Mouse (Mus musculus): Measurements from ENCODE around the gene Arhgap10. TPM values are rescaled to one million over a fixed set of nuclear protein-coding genes. Genes with fewer than 3 reads are reported as not detected.

The Arhgap10 gene
- total RNA-seq, 2 experiments from 2014 or later: 40.4 to 44.0 TPM

- DNase-seq (ENCODE audit: low spot score in 2 of 2): no peak
These were observed 107.4 kb downstream of the Arhgap10 start for GRCm38 (mm10) chr8:77410394-77410793.

GRCm38 (mm10) chr8:77408527-77409215 lies 109.1 kb downstream of the Arhgap10 start:
- DNase-seq (ENCODE audit: low spot score in 2 of 2): no peak

- DNase-seq (ENCODE audit: low spot score in 2 of 2): no peak
These were observed 110.9 kb downstream of the Arhgap10 start for GRCm38 (mm10) chr8:77406846-77407245.

GRCm38 (mm10) chr8:77406444-77406843 lies 111.3 kb downstream of the Arhgap10 start:
- no peak for DNase-seq (ENCODE audit: low spot score in 2 of 2)

- no peak for DNase-seq (ENCODE audit: low spot score in 2 of 2)
These were observed 113.7 kb downstream of the Arhgap10 start for GRCm38 (mm10) chr8:77404017-77404416.

- DNase-seq (ENCODE audit: low spot score in 2 of 2): no peak
These were observed 115.8 kb downstream of the Arhgap10 start for GRCm38 (mm10) chr8:77401934-77402333.

GRCm38 (mm10) chr8:77401140-77401539 lies 116.6 kb downstream of the Arhgap10 start:
- DNase-seq (ENCODE audit: low spot score in 2 of 2): no peak

- DNase-seq (ENCODE audit: low spot score in 2 of 2): no peak
These were observed 133.7 kb downstream of the Arhgap10 start for GRCm38 (mm10) chr8:77384080-77384479.

- no peak for DNase-seq (ENCODE audit: low spot score in 2 of 2)
These were observed 134.1 kb downstream of the Arhgap10 start for GRCm38 (mm10) chr8:77383671-77384070.

- no peak for DNase-seq (ENCODE audit: low spot score in 2 of 2)
These were observed 136.9 kb downstream of the Arhgap10 start for GRCm38 (mm10) chr8:77380844-77381243.

- DNase-seq (ENCODE audit: low spot score in 2 of 2): no peak
These were observed 138.5 kb downstream of the Arhgap10 start for GRCm38 (mm10) chr8:77379300-77379699.

GRCm38 (mm10) chr8:77376451-77376853 lies 141.3 kb downstream of the Arhgap10 start:
- DNase-seq (ENCODE audit: low spot score in 2 of 2): peak; percentile 67 to 80

GRCm38 (mm10) chr8:77375999-77376398 lies 141.8 kb downstream of the Arhgap10 start:
- DNase-seq (ENCODE audit: low spot score in 2 of 2): no peak

- no peak for DNase-seq (ENCODE audit: low spot score in 2 of 2)
These were observed 146.7 kb downstream of the Arhgap10 start for GRCm38 (mm10) chr8:77371006-77371405.

GRCm38 (mm10) chr8:77370308-77370707 lies 147.4 kb downstream of the Arhgap10 start:
- no peak for DNase-seq (ENCODE audit: low spot score in 2 of 2)

GRCm38 (mm10) chr8:77369671-77370070 lies 148.1 kb downstream of the Arhgap10 start:
- DNase-seq (ENCODE audit: low spot score in 2 of 2): no peak

- peak in 1 of 2 experiments; percentile 35 for DNase-seq (ENCODE audit: low spot score in 2 of 2)
These were observed 150.7 kb downstream of the Arhgap10 start for GRCm38 (mm10) chr8:77367091-77367490.

GRCm38 (mm10) chr8:77366446-77366845 lies 151.3 kb downstream of the Arhgap10 start:
- DNase-seq (ENCODE audit: low spot score in 2 of 2): no peak

- DNase-seq (ENCODE audit: low spot score in 2 of 2): no peak
These were observed 151.8 kb downstream of the Arhgap10 start for GRCm38 (mm10) chr8:77365990-77366389.

GRCm38 (mm10) chr8:77364472-77364871 lies 153.3 kb downstream of the Arhgap10 start:
- DNase-seq (ENCODE audit: low spot score in 2 of 2): peak; percentile 61 to 64

GRCm38 (mm10) chr8:77360853-77361252 lies 156.9 kb downstream of the Arhgap10 start:
- DNase-seq (ENCODE audit: low spot score in 2 of 2): no peak

- DNase-seq (ENCODE audit: low spot score in 2 of 2): no peak
These were observed 157.3 kb downstream of the Arhgap10 start for GRCm38 (mm10) chr8:77360423-77360822.

- no peak for DNase-seq (ENCODE audit: low spot score in 2 of 2)
These were observed 160.6 kb downstream of the Arhgap10 start for GRCm38 (mm10) chr8:77357126-77357525.

Data from left cerebral cortex, adult 18-20 months (tissue).